In genomic region chr13:31531651-31532061, GRCm38 (mm10) we compare ENCODE assay signal across 19 mouse cellular contexts. TPM values are rescaled to one million over a fixed set of nuclear protein-coding genes. Genes with fewer than 3 reads are reported as not detected.
DNase-seq lines count a peak whose midpoint lies in the region; ATAC-seq and TF ChIP-seq lines count a peak whose summit lies in the region.
"Had no signal": no experiment of that assay in that cellular context is flagged by ENCODE, and none has a peak within 500 bp of the region (broad histone marks: within the 10 kb centered on the region; RNA-seq: fewer than 3 reads in every experiment).

No protein-coding gene starts in this region.

- intact Hi-C loops in left cerebral cortex, postnatal 36 days (cut with DNase I) = no loop called here

- H3ac ChIP-seq in myocyte (ENCODE audit: control insufficient read depth, insufficient read length) = no peak overlapping the region

- H3K4me2 ChIP-seq in myocyte (ENCODE audit: low read depth) = peak overlapping the region; percentile 67
- H3K4me2 ChIP-seq: embryonic facial prominence, embryonic 15.5 days had no signal

- DNase-seq in layer of hippocampus, adult 11-12 months (ENCODE audit: low spot score) = peak; percentile 13
- no peak for DNase-seq in layer of hippocampus, adult 9-10 months (ENCODE audit: low spot score)
- DNase-seq in Muller cell, postnatal 12 days (ENCODE audit: inconsistent ontology term) = peak; percentile 94
- peak; percentile 36 for DNase-seq in embryo, embryonic 11.5 days (ENCODE audit: low read depth, low spot score)
- no peak for DNase-seq in ovary, postnatal 36 days (ENCODE audit: low spot score)
- DNase-seq in left cerebral cortex, postnatal 36 days (ENCODE audit: low spot score in 2 of 2) = no peak
- DNase-seq: cerebellum, adult 9-11 months; heart, postnatal 4 days; kidney, adult 8-10 months; lung, adult 18-20 months; thymus, postnatal 36 days had no signal

- no peak overlapping the region for H3K4me3 ChIP-seq in myocyte
- H3K4me3 ChIP-seq: embryonic facial prominence, embryonic 15.5 days; heart, embryonic 10.5 days had no signal

- H3K27me3 ChIP-seq in myocyte (ENCODE audit: control insufficient read depth, insufficient read depth, insufficient read length) = no peaks in the 10 kb centered on the region
- H3K27me3 ChIP-seq: embryonic facial prominence, embryonic 15.5 days had no signal

- no peaks in the 10 kb centered on the region for H3K79me2 ChIP-seq in myocyte (ENCODE audit: control insufficient read depth, insufficient read depth)

- TF ChIP-seq POLR2A in myocyte (IDR thresholded peaks at IDR 0.05; ENCODE audit: insufficient read length, low read depth) = no peak

- ATAC-seq in granulocyte monocyte progenitor cell, adult 5-6 weeks (replicated peaks; ENCODE audit: poor library complexity, severe bottlenecking) = no peak
- ATAC-seq: CD4-positive, CD25-positive, alpha-beta regulatory T cell, adult 4 months; forebrain, embryonic 14.5 days had no signal

- no peaks in the 10 kb centered on the region for H3K36me3 ChIP-seq in myocyte (ENCODE audit: control insufficient read depth, insufficient read depth)
- H3K36me3 ChIP-seq: embryonic facial prominence, embryonic 15.5 days; heart, embryonic 10.5 days had no signal

TF ChIP-seq in myocyte, 11 proteins besides CTCF, POLR2A, EP300 and RAD21:
- TF ChIP-seq POLR2AphosphoS2 (IDR thresholded peaks at IDR 0.05; ENCODE audit: insufficient read length, low read depth) (no peak), CEBPB (IDR thresholded peaks at IDR 0.05; ENCODE audit: insufficient read depth, poor library complexity, severe bottlenecking) (no peak), E2F4 (IDR thresholded peaks at IDR 0.05; ENCODE audit: insufficient read depth) (no peak), TCF3 (IDR thresholded peaks at IDR 0.05; ENCODE audit: insufficient read length, low read depth) (no peak), MYOD1 (IDR thresholded peaks at IDR 0.05; ENCODE audit: control insufficient read depth in 1 of 3, insufficient read length in 2 of 3, low read depth in 2 of 3) (no peak), TCF12 (IDR thresholded peaks at IDR 0.05; ENCODE audit: insufficient read depth, poor library complexity, severe bottlenecking) (no peak)

RNA-seq across cellular contexts. Expression of gene Foxq1, which starts 24.3 kb away (rescaled TPM):
- polyA plus RNA-seq in myocyte (2012; fragmentation: generic; extraction: Trizol) = 2.4 TPM
- total RNA-seq in granulocyte monocyte progenitor cell, adult 5-6 weeks (2014; fragmentation: Nextera tagmentation) = not detected in 2 replicates
- total RNA-seq in granulocyte monocyte progenitor cell, adult 5-6 weeks (2017) = not detected in 2 replicates
- total RNA-seq in left cerebral cortex, postnatal 36 days (2021) = 1 to 10 TPM; 2.8 to 3.4 TPM
- total RNA-seq: megakaryocyte progenitor cell, adult 5-6 weeks had no signal
- polyA plus RNA-seq: CD4-positive, CD25-positive, alpha-beta regulatory T cell, adult 4 months had no signal

RNA-seq across cellular contexts. Expression of gene A530084C06Rik, which starts 27.5 kb away (rescaled TPM):
- not detected for polyA plus RNA-seq in myocyte (2012; fragmentation: generic; extraction: Trizol)
- not detected in 2 replicates for total RNA-seq in granulocyte monocyte progenitor cell, adult 5-6 weeks (2014; fragmentation: Nextera tagmentation)
- total RNA-seq in granulocyte monocyte progenitor cell, adult 5-6 weeks (2017) = 0.39 TPM in 1 of 2 replicates, not detected in the other
- total RNA-seq in left cerebral cortex, postnatal 36 days (2021) = under 1 TPM; 0.59 to 0.69 TPM
- total RNA-seq: gastrocnemius, adult 8-10 months; heart, postnatal 4 days; megakaryocyte progenitor cell, adult 5-6 weeks had no signal
- polyA plus RNA-seq: CD4-positive, CD25-positive, alpha-beta regulatory T cell, adult 4 months; embryonic facial prominence, embryonic 15.5 days; forebrain, embryonic 14.5 days; heart, embryonic 10.5 days had no signal

Comparison
In these comparisons a context has a peak if more than half of its experiments do, and no peak if none do; other contexts are left out.
1. DNase-seq: peak in layer of hippocampus, adult 11-12 months (single experiment), Muller cell, postnatal 12 days (single experiment) and embryo, embryonic 11.5 days (single experiment); none in layer of hippocampus, adult 9-10 months (single experiment), ovary, postnatal 36 days (single experiment) and left cerebral cortex, postnatal 36 days (0 of 2).